Mouse (Mus musculus) cerebral cortex, adult 2 months (tissue): ENCODE data around the gene Gsap.

Experiments
- WGBS: fragments of 180-500 bp; shearing (Covaris S2); methylation state at CpG from one replicate; pipeline ENCODE4 v1.1.7; 2018; 5-methylcytosine and 5-hydroxymethylcytosine counted together

Gsap gene

GRCm38 (mm10) chr5:21183046-21183445 is 3.0 kb upstream of the Gsap start:
- WGBS = 61% methylated on average over 2 of the region's 2 CpGs

- 29% methylated on average over 4 of the region's 4 CpGs for WGBS
These were observed 766 bp downstream of the Gsap start for GRCm38 (mm10) chr5:21186821-21187220.

- WGBS = 60% methylated on average over 3 of the region's 3 CpGs
These were observed 2.4 kb downstream of the Gsap start for GRCm38 (mm10) chr5:21188435-21188834.

- 86% methylated on average over 1 of the region's 1 CpGs for WGBS
These were observed 3.0 kb downstream of the Gsap start for GRCm38 (mm10) chr5:21189036-21189435.

- 81% methylated on average over 3 of the region's 3 CpGs for WGBS
These were observed 3.4 kb downstream of the Gsap start for GRCm38 (mm10) chr5:21189460-21189859.

- 39% methylated on average over 1 of the region's 1 CpGs for WGBS
These were observed 17.4 kb downstream of the Gsap start for GRCm38 (mm10) chr5:21203504-21203903.

GRCm38 (mm10) chr5:21204157-21204556 is 18.1 kb downstream of the Gsap start:
- 96% methylated on average over 3 of the region's 3 CpGs for WGBS

GRCm38 (mm10) chr5:21206014-21206413 is 20.0 kb downstream of the Gsap start:
- WGBS = 80% methylated on average over 4 of the region's 4 CpGs

- WGBS = 85% methylated on average over 1 of the region's 1 CpGs
These were observed 25.4 kb downstream of the Gsap start for GRCm38 (mm10) chr5:21211406-21211805.

- WGBS = 95% methylated on average over 3 of the region's 3 CpGs
These were observed 26.9 kb downstream of the Gsap start for GRCm38 (mm10) chr5:21212933-21213332.

- 86% methylated on average over 5 of the region's 5 CpGs for WGBS
These were observed 27.7 kb downstream of the Gsap start for GRCm38 (mm10) chr5:21213801-21214200.

- WGBS = 78% methylated on average over 14 of the region's 14 CpGs
These were observed 31.6 kb downstream of the Gsap start for GRCm38 (mm10) chr5:21217453-21218294.

GRCm38 (mm10) chr5:21232876-21233275 is 46.8 kb downstream of the Gsap start:
- WGBS = 91% methylated on average over 6 of the region's 6 CpGs

GRCm38 (mm10) chr5:21244575-21244974 is 58.5 kb downstream of the Gsap start:
- 98% methylated on average over 1 of the region's 1 CpGs for WGBS

- 88% methylated on average over 1 of the region's 1 CpGs for WGBS
These were observed 59.2 kb downstream of the Gsap start for GRCm38 (mm10) chr5:21245241-21245640.

- whole genome bisulfite sequencing = 52% methylated on average over 6 of the region's 6 CpGs
These were observed 60.7 kb downstream of the Gsap start for GRCm38 (mm10) chr5:21246794-21247193.

- 45% methylated on average over 2 of the region's 2 CpGs for WGBS
These were observed 61.9 kb downstream of the Gsap start for GRCm38 (mm10) chr5:21247916-21248315.

- WGBS = 52% methylated on average over 5 of the region's 5 CpGs
These were observed 62.8 kb downstream of the Gsap start for GRCm38 (mm10) chr5:21248834-21249233.

- 93% methylated on average over 12 of the region's 12 CpGs for WGBS
These were observed 68.9 kb downstream of the Gsap start for GRCm38 (mm10) chr5:21254731-21255525.

- 86% methylated on average over 5 of the region's 5 CpGs for WGBS
These were observed 69.6 kb downstream of the Gsap start for GRCm38 (mm10) chr5:21255551-21256132.

GRCm38 (mm10) chr5:21257126-21257525 is 71.1 kb downstream of the Gsap start:
- WGBS = 78% methylated on average over 4 of the region's 4 CpGs

GRCm38 (mm10) chr5:21257806-21258205 is 71.8 kb downstream of the Gsap start:
- 89% methylated on average over 6 of the region's 6 CpGs for WGBS
